Mouse (Mus musculus): ENCODE data around the gene Dchs2.

DNA sequence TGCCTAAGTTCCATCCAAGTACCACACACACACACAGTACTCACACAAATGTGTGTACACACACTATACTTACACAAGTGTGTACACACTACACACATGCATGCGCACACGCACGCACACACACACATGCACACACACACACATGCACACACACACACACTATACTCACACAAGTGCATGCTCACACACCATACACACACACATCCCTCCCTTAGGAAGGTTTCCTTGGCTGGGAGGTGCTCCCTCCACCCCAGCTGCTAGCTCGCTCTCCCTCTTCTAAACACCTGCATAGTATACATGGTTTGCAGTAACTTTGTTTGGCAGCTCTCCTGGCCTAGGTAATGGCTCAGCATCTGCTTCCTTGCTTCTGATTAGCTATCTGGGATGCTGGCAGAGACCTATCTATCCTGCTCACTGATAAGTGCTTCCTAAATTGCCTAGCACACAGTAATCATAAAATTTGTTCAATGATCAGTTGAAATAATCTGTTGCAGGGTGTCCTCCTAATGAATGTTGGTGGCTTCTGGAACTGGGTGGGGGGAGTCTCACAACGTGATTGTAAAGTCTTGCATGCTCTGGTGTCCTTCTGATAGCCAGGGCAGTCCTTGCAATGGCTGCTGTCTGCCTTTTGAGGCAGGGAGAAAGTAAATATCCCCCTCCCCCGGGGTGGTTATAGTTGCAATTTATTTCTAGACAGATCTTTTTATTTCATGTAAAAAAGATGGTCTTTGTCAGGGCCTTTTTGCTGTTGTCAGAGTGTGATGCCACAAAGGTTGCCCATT, 19.7 kb downstream of the Dchs2 start:
- no peak for TF ChIP-seq CTCF (IDR thresholded peaks at IDR 0.05; ENCODE audit: low read depth)
- TF ChIP-seq EP300 (optimal IDR thresholded peaks at IDR 0.05), result no peak
